In the genomic region with DNA sequence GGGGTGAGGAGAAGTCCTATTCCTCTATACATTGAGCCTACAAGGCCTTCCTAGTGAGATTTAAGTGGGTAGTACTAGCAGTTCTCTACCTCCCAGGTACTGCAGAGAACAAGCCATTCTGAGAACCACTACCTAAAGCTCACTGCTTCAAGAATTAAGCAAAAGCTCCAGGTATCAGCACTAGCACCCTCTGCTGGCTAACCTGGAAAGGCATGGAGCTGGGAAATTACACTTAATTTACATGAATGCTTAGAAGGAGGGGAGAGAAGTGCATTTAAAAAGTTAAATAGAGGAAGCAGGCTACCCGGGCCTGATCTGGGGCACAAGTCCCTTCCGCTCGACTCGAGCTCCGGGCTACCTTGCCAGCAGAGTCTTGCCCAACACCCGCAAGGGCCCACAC, we compare ENCODE assay signal across 9 mouse cellular contexts. TPM values are rescaled to one million over a fixed set of nuclear protein-coding genes. Genes with fewer than 3 reads are reported as not detected.
DNase-seq lines count a peak whose midpoint lies in the region; ATAC-seq lines count a peak whose summit lies in the region.
"Had no signal": no experiment of that assay in that cellular context is flagged by ENCODE, and none has a peak within 500 bp of the region (broad histone marks: within the 10 kb centered on the region; RNA-seq: fewer than 3 reads in every experiment).

No protein-coding gene starts in this region.

- no peak for ATAC-seq in cerebellum, adult (ENCODE audit: insufficient number of reproducible peaks, low FRiP score, low TSS enrichment)
- ATAC-seq in embryonic facial prominence, embryonic 14.5 days (ENCODE audit: low read depth), result no peak

- no peaks in the 10 kb centered on the region for H3K9me3 ChIP-seq in embryonic facial prominence, embryonic 14.5 days (ENCODE audit: control insufficient read depth, low read length)
- H3K9me3 ChIP-seq: heart, embryonic 13.5 days had no signal

- WGBS in embryonic facial prominence, embryonic 14.5 days, result 86% methylated on average over 1 of the region's 6 CpGs

- intact Hi-C loops in left cerebral cortex, postnatal 4 days (cut with DNase I), result no loop called here

- no peaks in the 10 kb centered on the region for H3K4me1 ChIP-seq in embryonic facial prominence, embryonic 14.5 days (ENCODE audit: control insufficient read depth, insufficient read depth, low read length)
- H3K4me1 ChIP-seq: heart, embryonic 13.5 days had no signal

- H3K4me2 ChIP-seq in embryonic facial prominence, embryonic 14.5 days (ENCODE audit: low read depth, low read length), result no peak overlapping the region
- H3K4me2 ChIP-seq: heart, embryonic 13.5 days had no signal

- peak; percentile 18 for DNase-seq in cerebellum, adult 11 months
- peak; percentile 9 for DNase-seq in left cerebral cortex, postnatal 4 days
- DNase-seq in left cerebral cortex, adult 8-10 months (ENCODE audit: low spot score in 2 of 2), result no peak
- peak; percentile 74 for DNase-seq in R1 (ENCODE audit: low read depth, low spot score)
- peak; percentile 10 for DNase-seq in embryonic facial prominence, embryonic 14.5 days (ENCODE audit: low spot score)
- DNase-seq in mesoderm, embryonic 11.5 days (ENCODE audit: low read depth, low spot score), result peak; percentile 8
- no peak for DNase-seq in right cerebral cortex, adult 18-20 months

- no peak overlapping the region for H3K4me3 ChIP-seq in embryonic facial prominence, embryonic 14.5 days (ENCODE audit: low read depth, low read length)
- H3K4me3 ChIP-seq: heart, embryonic 13.5 days had no signal

- H3K27ac ChIP-seq in embryonic facial prominence, embryonic 14.5 days (replicated peaks; ENCODE audit: low read depth, low read length), result no peak overlapping the region
- H3K27ac ChIP-seq: heart, embryonic 13.5 days had no signal

- H3K9ac ChIP-seq in embryonic facial prominence, embryonic 14.5 days (ENCODE audit: low read depth, low read length), result no peak overlapping the region
- H3K9ac ChIP-seq: heart, embryonic 13.5 days had no signal

- H3K27me3 ChIP-seq in embryonic facial prominence, embryonic 14.5 days (replicated peaks; ENCODE audit: control insufficient read depth, insufficient read depth, low read length), result no peaks in the 10 kb centered on the region
- H3K27me3 ChIP-seq: heart, embryonic 13.5 days had no signal

- H3K36me3 ChIP-seq in embryonic facial prominence, embryonic 14.5 days (ENCODE audit: control insufficient read depth, insufficient read depth, low read length), result no peaks in the 10 kb centered on the region

RNA-seq across cellular contexts. Expression of a gene that starts 24.2 kb away (rescaled TPM):
- 10 to 100 TPM; 37.7 to 44.9 TPM for total RNA-seq in left cerebral cortex, postnatal 4 days (2021)
- total RNA-seq in left cerebral cortex, adult 8-10 months (2022), result 10 to 100 TPM; 42.3 to 52.4 (median 47.3) TPM
- 31.6 and 35.1 TPM in 2 replicates for polyA plus RNA-seq in embryonic facial prominence, embryonic 14.5 days (2014; fragmentation: Nextera tagmentation; extraction: Ambion mirVana)

RNA-seq across cellular contexts. Expression of a gene that starts 24.3 kb away (rescaled TPM):
- 1 to 10 TPM; 8.5 to 8.6 TPM for total RNA-seq in left cerebral cortex, postnatal 4 days (2021)
- total RNA-seq in left cerebral cortex, adult 8-10 months (2022), result 1 to 10 TPM; 6.5 to 7.1 (median 6.6) TPM
- 6.4 and 7.3 TPM in 2 replicates for polyA plus RNA-seq in embryonic facial prominence, embryonic 14.5 days (2014; fragmentation: Nextera tagmentation; extraction: Ambion mirVana)

Comparison
In these comparisons a context has a peak if more than half of its experiments do, and no peak if none do; other contexts are left out.
1. DNase-seq: peak in cerebellum, adult 11 months (single experiment), left cerebral cortex, postnatal 4 days (single experiment), R1 (single experiment), embryonic facial prominence, embryonic 14.5 days (single experiment) and mesoderm, embryonic 11.5 days (single experiment); none in left cerebral cortex, adult 8-10 months (0 of 2) and right cerebral cortex, adult 18-20 months (single experiment).